Comparison of ENCODE assay signal across 21 mouse cellular contexts in the genomic region with DNA sequence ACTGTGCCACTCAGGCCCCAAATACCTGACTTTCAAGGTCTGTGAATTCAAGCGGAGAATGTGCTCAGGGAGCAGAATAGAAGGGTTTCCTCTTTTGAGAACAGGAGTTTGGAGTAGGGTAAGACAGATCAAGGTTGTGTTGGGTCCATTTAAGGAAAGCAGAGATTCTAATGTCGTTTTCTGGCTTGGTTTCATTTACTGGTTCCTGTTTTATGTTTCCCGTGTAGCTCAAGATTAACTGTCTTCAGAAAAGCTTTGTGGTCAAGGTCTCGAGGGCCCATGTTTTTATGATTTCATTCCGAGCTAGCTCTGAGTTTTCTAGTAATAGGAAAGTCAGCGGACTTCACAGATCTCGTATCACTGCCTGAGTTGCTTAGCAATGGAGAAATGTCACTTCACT.
A peak's percentile ranks its signal among the peaks of the same experiment; 100 is the strongest.
DNase-seq lines count a peak whose midpoint lies in the region; TF ChIP-seq lines count a peak whose summit lies in the region.
"Had no signal": no experiment of that assay in that cellular context is flagged by ENCODE, and none has a peak within 500 bp of the region (broad histone marks: within the 10 kb centered on the region; RNA-seq: fewer than 3 reads in every experiment).

No protein-coding gene starts in this region.

- H3K4me1 ChIP-seq in bone marrow, adult 2 months (ENCODE audit: control insufficient read depth, insufficient read depth, low read length): peaks cover 5% of the 10 kb centered on the region
- H3K4me1 ChIP-seq in megakaryocyte, embryonic 14.5 days: peaks cover 47% of the 10 kb centered on the region
- H3K4me1 ChIP-seq: midbrain, embryonic 12.5 days had no signal

- no peak overlapping the region for H3K4me3 ChIP-seq in bone marrow, adult 2 months (replicated peaks; ENCODE audit: control insufficient read depth, low read depth, low read length)
- H3K4me3 ChIP-seq in megakaryocyte, embryonic 14.5 days (replicated peaks): peak overlapping the region; percentile 72
- H3K4me3 ChIP-seq: forebrain, embryonic 12.5 days; heart, adult 2 months; heart, embryonic 15.5 days; midbrain, embryonic 12.5 days; neural tube, embryonic 13.5 days had no signal

- no peaks in the 10 kb centered on the region for H3K27me3 ChIP-seq in megakaryocyte, embryonic 14.5 days (replicated peaks)
- H3K27me3 ChIP-seq: forebrain, embryonic 12.5 days; heart, embryonic 15.5 days; neural tube, embryonic 13.5 days had no signal

- DNase-seq in spleen, postnatal 36 days (ENCODE audit: low spot score in 2 of 2): peak; percentile 35 to 38
- DNase-seq in spleen, postnatal 10 days (ENCODE audit: low spot score in 2 of 2): no peak
- DNase-seq in frontal cortex, postnatal 10 days (ENCODE audit: low spot score in 2 of 2): no peak
- DNase-seq in cerebellum, postnatal 36 days: no peak
- DNase-seq in cerebellum, adult 9-11 months: no peak
- DNase-seq: adrenal gland, postnatal 10 days; cerebellum, adult 18-20 months; gastrocnemius, postnatal 10 days; heart, adult 2 months; kidney, adult 2 months; kidney, postnatal 14 days; lung, embryonic 14.5 days; lung, postnatal 36 days; spleen, adult 18-20 months; thymus, postnatal 14 days had no signal

- H3K36me3 ChIP-seq in megakaryocyte, embryonic 14.5 days (replicated peaks; ENCODE audit: low read length): peaks cover 18% of the 10 kb centered on the region
- H3K36me3 ChIP-seq: forebrain, embryonic 12.5 days; heart, embryonic 15.5 days; midbrain, embryonic 12.5 days; neural tube, embryonic 13.5 days had no signal

- no peak for TF ChIP-seq CTCF in bone marrow, adult 2 months (IDR thresholded peaks at IDR 0.05; ENCODE audit: control insufficient read depth, insufficient read depth, low read length)

- H3K27ac ChIP-seq in bone marrow, adult 2 months (ENCODE audit: control insufficient read depth, insufficient read depth, low read depth, low read length, poor library complexity): peak overlapping the region; percentile 39; the same call in 1 of the 2 replicates
- H3K27ac ChIP-seq: forebrain, embryonic 12.5 days; heart, adult 2 months; heart, embryonic 15.5 days; midbrain, embryonic 12.5 days; neural tube, embryonic 13.5 days had no signal

- no peak for TF ChIP-seq POLR2A in bone marrow, adult 2 months (IDR thresholded peaks at IDR 0.05; ENCODE audit: borderline replicate concordance, control insufficient read depth, low read depth, low read length)

- WGBS in bone marrow, adult 2 months: 5% methylated on average over 7 of the region's 7 CpGs

- no peaks in the 10 kb centered on the region for H3K9me3 ChIP-seq in megakaryocyte, embryonic 14.5 days
- H3K9me3 ChIP-seq: forebrain, embryonic 12.5 days; heart, embryonic 15.5 days; midbrain, embryonic 12.5 days; neural tube, embryonic 13.5 days had no signal

Comparison
In these comparisons a context has a peak if more than half of its experiments do, and no peak if none do; other contexts are left out.
1. DNase-seq: peak in spleen, postnatal 36 days (2 of 2); none in spleen, postnatal 10 days (0 of 2), frontal cortex, postnatal 10 days (0 of 2), cerebellum, postnatal 36 days (0 of 2) and cerebellum, adult 9-11 months (single experiment).